ENCODE assay signal across 8 mouse cellular contexts in genomic region chrX:36903115-36903768, GRCm38 (mm10). TPM values are rescaled to one million over a fixed set of nuclear protein-coding genes. Genes with fewer than 3 reads are reported as not detected.
A peak's percentile ranks its signal among the peaks of the same experiment; 100 is the strongest.
DNase-seq lines count a peak whose midpoint lies in the region; ATAC-seq and TF ChIP-seq lines count a peak whose summit lies in the region.

No protein-coding gene starts in this region.

- peaks cover 17% of the 10 kb centered on the region for H3K4me1 ChIP-seq in megakaryocyte, embryonic 14.5 days

- peak overlapping the region; percentile 84 for H3K4me3 ChIP-seq in gastrocnemius, adult 2 months
- H3K4me3 ChIP-seq in megakaryocyte, embryonic 14.5 days (replicated peaks) = peak overlapping the region; percentile 93

- 0 out of 2 replicates have a peak, but pooled peaks cover 2% of the 10 kb centered on the region for H3K9me3 ChIP-seq in megakaryocyte, embryonic 14.5 days

- H3K36me3 ChIP-seq in megakaryocyte, embryonic 14.5 days (replicated peaks; ENCODE audit: low read length) = no peaks in the 10 kb centered on the region

- peak; percentile 95 for DNase-seq in ZHBTc4 (ENCODE audit: low read depth, low spot score)
- DNase-seq in gastrocnemius, adult 2 months = peak; percentile 92
- peak; percentile 83 for DNase-seq in hindlimb bud, embryonic 11.5 days (ENCODE audit: extremely low spot score, low read depth, low spot score)
- DNase-seq in left cerebral cortex, adult 8-10 months (ENCODE audit: low spot score in 2 of 2) = peak; percentile 88 to 89
- DNase-seq in right cerebral cortex, postnatal 10 days (ENCODE audit: low spot score in 2 of 2) = peak; percentile 96
- DNase-seq in urinary bladder, postnatal 25 days (ENCODE audit: low spot score) = peak; percentile 82

- no peak for TF ChIP-seq CTCF in gastrocnemius, adult 2 months (IDR thresholded peaks at IDR 0.05)

- ATAC-seq in common myeloid progenitor, adult 5-6 weeks (replicated peaks; ENCODE audit: low read depth, poor library complexity, severe bottlenecking) = peak; percentile 89

- intact Hi-C loops in gastrocnemius, adult 2 months (cut with DNase I) = loop anchor here (5.0 to 10.0 kb wide), 2 partner anchors 41 to 138 kb away; no protein-coding TSS in a partner anchor

- H3K27me3 ChIP-seq in megakaryocyte, embryonic 14.5 days (replicated peaks) = no peaks in the 10 kb centered on the region

- peak overlapping the region; percentile 92 for H3K27ac ChIP-seq in gastrocnemius, adult 2 months

RNA-seq across cellular contexts. Expression of gene Nkrf, which starts 0.5 kb away (rescaled TPM):
- 18.5 and 20.6 TPM in 2 replicates for total RNA-seq in common myeloid progenitor, adult 5-6 weeks (2017)
- total RNA-seq in gastrocnemius, adult 2 months (2021) = 1 to 10 TPM; 2.7 to 2.9 TPM
- 10 to 100 TPM; 26.9 to 32.9 (median 31.2) TPM for total RNA-seq in left cerebral cortex, adult 8-10 months (2022)
- 0.34 TPM in 1 of 2 replicates, not detected in the other for polyA plus RNA-seq in megakaryocyte, embryonic 14.5 days (2012; ENCODE audit: insufficient read depth, low replicate concordance)

RNA-seq across cellular contexts. Expression of gene C330007P06Rik, which starts 29.3 kb away (rescaled TPM):
- total RNA-seq in common myeloid progenitor, adult 5-6 weeks (2017) = 55.6 TPM in 2 replicates
- 10 to 100 TPM; 12.0 TPM for total RNA-seq in gastrocnemius, adult 2 months (2021)
- 10 to 100 TPM; 36.4 to 42.3 (median 37.5) TPM for total RNA-seq in left cerebral cortex, adult 8-10 months (2022)
- polyA plus RNA-seq in megakaryocyte, embryonic 14.5 days (2012; ENCODE audit: insufficient read depth, low replicate concordance) = 0.46 TPM in 1 of 2 replicates, not detected in the other

RNA-seq across cellular contexts. Expression of gene Ube2a, which starts 29.5 kb away (rescaled TPM):
- total RNA-seq in common myeloid progenitor, adult 5-6 weeks (2017) = 13.8 and 19.4 TPM in 2 replicates
- 10 to 100 TPM; 37.7 to 40.0 TPM for total RNA-seq in gastrocnemius, adult 2 months (2021)
- total RNA-seq in left cerebral cortex, adult 8-10 months (2022) = 10 to 100 TPM; 38.8 to 46.3 (median 44.9) TPM
- polyA plus RNA-seq in megakaryocyte, embryonic 14.5 days (2012; ENCODE audit: insufficient read depth, low replicate concordance) = 206 and 276 TPM in 2 replicates

Comparison
In these comparisons a context has a peak if more than half of its experiments do, and no peak if none do; other contexts are left out.
1. Peak in every context shown above with its lines: DNase-seq, ATAC-seq, H3K4me3 ChIP-seq and H3K27ac ChIP-seq.